Mouse (Mus musculus) limb, embryonic 11.5 days (tissue): ENCODE data around the gene Got1. TPM values are rescaled to one million over a fixed set of nuclear protein-coding genes. Genes with fewer than 3 reads are reported as not detected.

ENCODE experiments used
- ATAC-seq: fragments of 200-750 bp; cut with Nextera tagmentation; 2 replicates; pipeline ENCODE4 v1.8.0; 2017; ENCODE audit warnings: low read depth; ENCODE audit not compliant: insufficient number of reproducible peaks, low FRiP score, low TSS enrichment
- DNase-seq: peaks from one replicate; pipeline ENCODE4 v3.0.0-alpha.2; 2015; ENCODE audit warnings: low spot score
- H3K27ac ChIP-seq: fragments of 300-500 bp; sonication (generic); replicated peaks from 2 replicates; pipeline ENCODE4 v1.5.1; 2014; ENCODE audit warnings: low read depth, mild to moderate bottlenecking, low read length
- H3K27me3 ChIP-seq: fragments of 300-500 bp; sonication (generic); 2 replicates; pipeline ENCODE4 v1.6.1; 2014; ENCODE audit warnings: mild to moderate bottlenecking, low read length, mixed read lengths; ENCODE audit not compliant: control insufficient read depth, insufficient read depth
- H3K36me3 ChIP-seq: fragments of 300-500 bp; sonication (generic); 2 replicates; pipeline ENCODE4 v1.6.1; 2014; ENCODE audit warnings: mild to moderate bottlenecking, low read length, moderate library complexity, mixed read lengths; ENCODE audit not compliant: control insufficient read depth, insufficient read depth
- H3K4me1 ChIP-seq: fragments of 300-500 bp; sonication (generic); 2 replicates; pipeline ENCODE4 v1.6.1; 2014; ENCODE audit warnings: low read length, mixed read lengths; ENCODE audit not compliant: control insufficient read depth, insufficient read depth
- H3K4me2 ChIP-seq: fragments of 300-500 bp; sonication (generic); 2 replicates; pipeline ENCODE4 v1.6.1; 2014; ENCODE audit warnings: low read depth, mild to moderate bottlenecking, moderate library complexity; ENCODE audit not compliant: severe bottlenecking
- H3K4me3 ChIP-seq: fragments of 300-500 bp; sonication (generic); 2 replicates; pipeline ENCODE4 v1.5.1; 2014; ENCODE audit warnings: low read depth, low read length
- H3K9ac ChIP-seq: fragments of 300-500 bp; sonication (generic); 2 replicates; pipeline ENCODE4 v1.6.1; 2014; ENCODE audit warnings: mild to moderate bottlenecking, low read length
- H3K9me3 ChIP-seq: fragments of 300-500 bp; sonication (generic); 2 replicates; pipeline ENCODE4 v1.6.1; 2016; ENCODE audit warnings: low read length; ENCODE audit not compliant: control insufficient read depth
- WGBS: fragments of 180-500 bp; shearing (Covaris S2); extraction: QIAGEN DNeasy Blood & Tissue Kit; methylation state at CpG from one replicate; pipeline ENCODE4 v1.1.7; 2014; 5-methylcytosine and 5-hydroxymethylcytosine counted together
- polyA plus RNA-seq: library from polyadenylated mRNA; unstranded; fragments of >200 nt; fragmentation: Nextera tagmentation; extraction: Ambion mirVana; gene quantifications from 2 replicates; pipeline ENCODE4 v1.2.1, GENCODE M21; 2014

The Got1 gene
- polyA plus RNA-seq, 1 experiment from 2014 or later: 41.0 TPM

DNA sequence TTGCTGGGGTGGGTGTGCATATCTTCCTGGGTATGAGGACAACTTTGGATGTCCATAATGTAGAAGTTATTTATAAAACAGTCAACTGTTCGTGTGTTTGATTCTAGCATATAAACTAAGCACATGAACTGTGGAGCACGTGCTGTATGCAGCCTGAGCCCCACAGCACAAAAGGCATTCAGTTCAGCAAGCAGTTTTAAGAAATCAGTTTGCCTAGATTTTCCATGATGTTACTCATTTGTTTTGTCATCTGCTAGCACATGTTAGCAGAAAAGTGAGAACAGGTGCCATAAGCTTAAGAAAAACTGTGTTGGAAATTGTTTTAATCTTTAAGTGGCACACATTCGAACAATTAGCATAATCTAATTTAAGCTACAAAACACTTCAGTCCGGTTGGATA lies 64.5 kb downstream of the Got1 start:
- no peak overlapping the region for H3K4me3 ChIP-seq
- H3K36me3 ChIP-seq: no peaks in the 10 kb centered on the region
- no peaks in the 10 kb centered on the region for H3K9me3 ChIP-seq
- no peak overlapping the region for H3K4me2 ChIP-seq
- no peaks in the 10 kb centered on the region for H3K27me3 ChIP-seq
- WGBS: 73% methylated on average over 4 of the region's 4 CpGs
- H3K27ac ChIP-seq: no peak overlapping the region
- H3K9ac ChIP-seq: no peak overlapping the region
- ATAC-seq (no peak), DNase-seq (no peak)
- no peaks in the 10 kb centered on the region for H3K4me1 ChIP-seq

DNA sequence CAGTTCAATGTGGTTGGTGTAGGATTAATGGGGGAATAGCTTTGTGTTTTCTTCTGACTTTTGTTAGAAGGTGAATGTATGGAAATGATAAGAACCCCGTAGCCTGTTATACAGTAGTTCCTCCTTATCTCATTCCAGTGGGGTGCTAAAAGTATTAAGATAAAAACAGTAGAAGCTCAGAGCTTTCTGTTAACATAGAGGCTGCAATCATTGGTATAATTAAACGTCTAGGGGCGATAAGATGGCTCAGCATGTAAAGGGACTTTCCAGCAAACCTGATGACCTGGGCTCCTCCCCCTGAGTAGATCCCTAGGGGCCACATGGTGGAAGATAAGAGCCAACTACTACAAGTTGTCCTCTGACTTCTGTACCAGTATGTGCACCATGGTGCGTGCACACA lies 71.4 kb downstream of the Got1 start:
- H3K27me3 ChIP-seq: no peaks in the 10 kb centered on the region
- H3K27ac ChIP-seq: no peak overlapping the region
- H3K4me2 ChIP-seq: no peak overlapping the region
- H3K36me3 ChIP-seq: no peaks in the 10 kb centered on the region
- no peaks in the 10 kb centered on the region for H3K9me3 ChIP-seq
- WGBS: 89% methylated on average over 4 of the region's 4 CpGs
- DNase-seq (no peak), ATAC-seq (no peak)
- H3K4me3 ChIP-seq: no peak overlapping the region
- no peaks in the 10 kb centered on the region for H3K4me1 ChIP-seq
- H3K9ac ChIP-seq: no peak overlapping the region

DNA sequence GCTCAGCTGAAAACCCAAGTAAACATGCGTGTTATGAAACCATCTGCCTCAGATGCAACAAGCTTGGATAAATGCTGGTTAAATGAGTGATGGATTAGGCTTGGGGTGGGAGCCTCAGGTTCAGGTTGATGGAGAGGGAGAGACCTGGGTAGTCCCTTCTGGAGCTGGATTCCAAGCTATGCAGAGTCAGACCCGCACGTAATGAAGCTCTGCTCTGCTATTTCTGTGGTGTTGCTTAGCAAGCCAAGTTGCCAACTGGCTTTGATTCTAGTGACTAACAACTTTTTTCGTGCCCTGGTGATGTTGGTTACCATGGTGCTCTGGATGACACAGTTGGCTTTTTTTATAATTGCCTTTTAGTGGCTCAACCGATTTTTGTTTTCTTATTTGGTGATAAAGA lies 72.2 kb downstream of the Got1 start:
- Histone ChIP-seq H3K9me3 (no peaks in the 10 kb centered on the region), H3K9ac (no peak overlapping the region), H3K27me3 (no peaks in the 10 kb centered on the region), H3K27ac (no peak overlapping the region), H3K4me2 (no peak overlapping the region), H3K4me3 (no peak overlapping the region), H3K36me3 (no peaks in the 10 kb centered on the region), H3K4me1 (no peaks in the 10 kb centered on the region)
- DNase-seq (no peak), ATAC-seq (no peak)
- 88% methylated on average over 5 of the region's 5 CpGs for WGBS

DNA sequence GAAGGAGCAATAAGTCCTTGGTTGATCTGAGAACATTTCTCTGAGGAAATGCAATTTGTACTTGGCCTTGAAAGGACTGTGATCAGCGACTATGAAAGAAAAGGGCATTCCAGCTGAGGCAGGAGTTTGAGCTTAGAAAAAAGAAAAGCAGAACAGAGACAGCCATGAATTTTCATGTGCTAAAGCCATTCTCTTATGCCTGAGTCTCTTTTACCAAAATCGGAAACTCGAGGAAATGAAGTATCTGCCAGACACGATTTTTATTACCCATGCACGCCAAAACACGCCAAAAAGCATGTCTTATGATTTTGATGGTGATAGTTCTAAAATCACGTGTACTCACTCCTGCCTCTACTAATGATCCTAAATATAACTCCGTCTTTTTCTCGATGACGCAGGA lies 72.8 kb downstream of the Got1 start:
- 87% methylated on average over 10 of the region's 10 CpGs for WGBS
- no peaks in the 10 kb centered on the region for H3K9me3 ChIP-seq
- H3K4me3 ChIP-seq: no peak overlapping the region
- H3K9ac ChIP-seq: no peak overlapping the region
- DNase-seq: no peak
- H3K4me2 ChIP-seq: no peak overlapping the region
- H3K36me3 ChIP-seq: no peaks in the 10 kb centered on the region
- ATAC-seq: no peak
- H3K27ac ChIP-seq: no peak overlapping the region
- no peaks in the 10 kb centered on the region for H3K27me3 ChIP-seq
- H3K4me1 ChIP-seq: no peaks in the 10 kb centered on the region

Other genes starting within 250 kb of the Got1 start
- gene Hpse2, start 136.2 kb downstream of the Got1 start, polyA plus RNA-seq: 4.6 and 5.8 TPM in 2 replicates
- gene Cnnm1, start 84.2 kb downstream of the Got1 start, polyA plus RNA-seq: 0.17 and 0.48 TPM in 2 replicates
- not detected in 2 replicates for gene Nkx2-3, start 87.7 kb upstream of the Got1 start, polyA plus RNA-seq
- gene Slc25a28, start 150.3 kb upstream of the Got1 start, polyA plus RNA-seq: 10.3 and 11.2 TPM in 2 replicates
- gene Entpd7, start 165.1 kb upstream of the Got1 start, polyA plus RNA-seq: 13.7 and 16.7 TPM in 2 replicates
- gene Cutc, start 228.4 kb upstream of the Got1 start, polyA plus RNA-seq: 11.6 and 12.3 TPM in 2 replicates
- gene Cox15, start 228.4 kb upstream of the Got1 start, polyA plus RNA-seq: 9.3 and 11.0 TPM in 2 replicates